8 mouse cellular contexts compared by ENCODE assay signal in the genomic region with DNA sequence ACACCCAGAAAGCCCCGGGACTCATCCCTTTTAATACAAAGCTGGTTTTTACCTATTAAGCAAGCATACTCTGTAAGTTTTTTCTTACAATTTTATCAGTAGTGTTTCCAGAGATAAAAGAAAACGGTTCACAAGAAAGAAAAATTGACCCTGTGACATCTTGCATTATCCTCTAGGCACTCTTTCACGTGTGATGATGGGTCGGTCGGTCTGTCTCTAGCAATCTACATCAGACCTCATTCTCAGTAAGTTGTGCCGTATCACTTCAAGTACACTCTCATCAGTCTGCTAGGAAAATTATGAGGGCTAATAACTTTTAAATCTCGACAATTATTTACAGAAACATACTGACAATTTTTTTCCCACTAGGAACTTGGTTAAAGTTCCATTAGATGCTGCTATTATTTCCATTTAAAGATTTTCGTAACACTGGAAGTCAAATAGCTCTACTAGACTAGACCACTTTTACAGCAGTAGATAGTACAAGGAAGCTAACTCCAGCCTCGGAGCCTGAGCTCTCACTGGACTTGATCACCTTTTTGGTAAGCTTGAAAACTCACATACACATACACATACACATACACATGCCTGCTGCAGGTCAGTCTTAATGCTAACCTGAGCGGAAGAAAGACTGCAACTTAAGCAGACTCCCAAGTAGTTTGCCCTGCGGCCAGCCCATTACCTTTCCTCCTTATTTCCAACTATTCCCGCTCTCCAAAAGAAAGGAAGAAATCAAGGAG. TPM values are rescaled to one million over a fixed set of nuclear protein-coding genes. Genes with fewer than 3 reads are reported as not detected.
DNase-seq lines count a peak whose midpoint lies in the region; ATAC-seq lines count a peak whose summit lies in the region.

No protein-coding gene starts in this region.

- H3K9ac ChIP-seq in heart, embryonic 11.5 days (ENCODE audit: low read depth, low read length): peak overlapping the region; percentile 93
- H3K9ac ChIP-seq in heart, embryonic 16.5 days (ENCODE audit: low read length): peak overlapping the region; percentile 98
- peak overlapping the region; percentile 97 for H3K9ac ChIP-seq in liver, embryonic 12.5 days
- H3K9ac ChIP-seq in stomach, embryonic 14.5 days (replicated peaks; ENCODE audit: low read depth, low read length): peak overlapping the region; percentile 88

- H3K36me3 ChIP-seq in heart, embryonic 11.5 days (ENCODE audit: control insufficient read depth, insufficient read depth, low read length): peaks cover 7% of the 10 kb centered on the region; the same call in 1 of the 2 replicates
- H3K36me3 ChIP-seq in heart, embryonic 16.5 days (ENCODE audit: control insufficient read depth, insufficient read depth): peaks cover 10% of the 10 kb centered on the region
- H3K36me3 ChIP-seq in liver, embryonic 12.5 days: peaks cover 13% of the 10 kb centered on the region
- peaks cover 15% of the 10 kb centered on the region; the same call in 1 of the 2 replicates for H3K36me3 ChIP-seq in stomach, embryonic 14.5 days (ENCODE audit: control insufficient read depth, insufficient read depth, low read length)

- H3K4me2 ChIP-seq in heart, embryonic 11.5 days: peak overlapping the region; percentile 70
- H3K4me2 ChIP-seq in heart, embryonic 16.5 days (ENCODE audit: low read depth, low read length): peak overlapping the region; percentile 70
- peak overlapping the region; percentile 96 for H3K4me2 ChIP-seq in liver, embryonic 12.5 days
- peak overlapping the region; percentile 76 for H3K4me2 ChIP-seq in stomach, embryonic 14.5 days (replicated peaks; ENCODE audit: low read depth, low read length)

- 13% methylated on average over 12 of the region's 12 CpGs for WGBS in heart, embryonic 11.5 days (ENCODE audit: insufficient replicate concordance)
- 10% methylated on average over 12 of the region's 12 CpGs for WGBS in heart, embryonic 16.5 days
- 7% methylated on average over 12 of the region's 12 CpGs for WGBS in liver, embryonic 12.5 days (ENCODE audit: insufficient replicate concordance)
- WGBS in stomach, embryonic 14.5 days: 10% methylated on average over 12 of the region's 12 CpGs

- H3K27me3 ChIP-seq in heart, embryonic 11.5 days (ENCODE audit: control insufficient read depth, insufficient read depth, low read length): no peaks in the 10 kb centered on the region
- H3K27me3 ChIP-seq in heart, embryonic 16.5 days (ENCODE audit: control insufficient read depth, insufficient read depth, low read length): no peaks in the 10 kb centered on the region
- H3K27me3 ChIP-seq in liver, embryonic 12.5 days (replicated peaks): no peaks in the 10 kb centered on the region
- no peaks in the 10 kb centered on the region for H3K27me3 ChIP-seq in stomach, embryonic 14.5 days (ENCODE audit: control insufficient read depth, insufficient read depth, low read length)

- H3K9me3 ChIP-seq in heart, embryonic 11.5 days (replicated peaks; ENCODE audit: control insufficient read depth, low read length): no peaks in the 10 kb centered on the region
- no peaks in the 10 kb centered on the region for H3K9me3 ChIP-seq in heart, embryonic 16.5 days (replicated peaks; ENCODE audit: control insufficient read depth, low read length)
- H3K9me3 ChIP-seq in liver, embryonic 12.5 days (replicated peaks): no peaks in the 10 kb centered on the region
- H3K9me3 ChIP-seq in stomach, embryonic 14.5 days (ENCODE audit: control insufficient read depth, low read depth, low read length): no peaks in the 10 kb centered on the region

- no peak for DNase-seq in heart, adult 9 months (ENCODE audit: low spot score in 2 of 2)
- DNase-seq in adipocyte (ENCODE audit: low spot score): peak; percentile 20
- DNase-seq in left cerebral cortex, postnatal 4 days: no peak

- H3K27ac ChIP-seq in heart, embryonic 11.5 days (ENCODE audit: low read depth, low read length): peak overlapping the region; percentile 73; the same call in 1 of the 2 replicates
- 0 out of 2 replicates have a peak overlapping the region, but pooled peaks have one; percentile 1 for H3K27ac ChIP-seq in heart, embryonic 16.5 days (ENCODE audit: low read length)
- peak overlapping the region; percentile 86 for H3K27ac ChIP-seq in liver, embryonic 12.5 days
- H3K27ac ChIP-seq in stomach, embryonic 14.5 days (ENCODE audit: low read length): peak overlapping the region; percentile 78; the same call in 1 of the 2 replicates

- ATAC-seq in heart, embryonic 11.5 days (replicated peaks; ENCODE audit: insufficient number of reproducible peaks, low FRiP score, low TSS enrichment): 0 out of 2 replicates have a peak, but pooled peaks have one; percentile 3
- no peak for ATAC-seq in heart, embryonic 16.5 days (replicated peaks; ENCODE audit: extremely low read depth, insufficient read depth, low FRiP score)
- 0 out of 2 replicates have a peak, but pooled peaks have one; percentile 48 for ATAC-seq in liver, embryonic 12.5 days
- no peak for ATAC-seq in stomach, embryonic 14.5 days (ENCODE audit: insufficient number of reproducible peaks, insufficient read depth, low FRiP score, low read depth)
- ATAC-seq in granulocyte monocyte progenitor cell, adult 5-6 weeks (replicated peaks; ENCODE audit: poor library complexity, severe bottlenecking): no peak

- intact Hi-C loops in left cerebral cortex, postnatal 4 days (cut with DNase I): no loop called here

- peaks cover 11% of the 10 kb centered on the region for H3K4me1 ChIP-seq in heart, embryonic 11.5 days (ENCODE audit: control insufficient read depth, insufficient read depth, low read length)
- peaks cover 14% of the 10 kb centered on the region for H3K4me1 ChIP-seq in heart, embryonic 16.5 days (ENCODE audit: control insufficient read depth, insufficient read depth, low read length)
- peaks cover 23% of the 10 kb centered on the region for H3K4me1 ChIP-seq in liver, embryonic 12.5 days
- peaks cover 15% of the 10 kb centered on the region for H3K4me1 ChIP-seq in stomach, embryonic 14.5 days (ENCODE audit: control insufficient read depth, insufficient read depth, low read length)

- peak overlapping the region; percentile 87 for H3K4me3 ChIP-seq in heart, embryonic 11.5 days (ENCODE audit: low read depth, low read length)
- peak overlapping the region; percentile 96 for H3K4me3 ChIP-seq in heart, embryonic 16.5 days (ENCODE audit: low read length)
- peak overlapping the region; percentile 97 for H3K4me3 ChIP-seq in liver, embryonic 12.5 days
- peak overlapping the region; percentile 92 for H3K4me3 ChIP-seq in stomach, embryonic 14.5 days (ENCODE audit: low read depth, low read length)

RNA-seq across cellular contexts. Expression of gene Tex10, which starts 1.0 kb away (rescaled TPM):
- 51.6 and 52.8 TPM in 2 replicates for polyA plus RNA-seq in heart, embryonic 11.5 days (2014; fragmentation: Nextera tagmentation; extraction: Ambion mirVana)
- 29.4 and 32.3 TPM in 2 replicates for polyA plus RNA-seq in heart, embryonic 16.5 days (2015; fragmentation: Nextera tagmentation; extraction: Ambion mirVana)
- 36.7 and 36.8 TPM in 2 replicates for polyA plus RNA-seq in liver, embryonic 12.5 days (2016; fragmentation: Nextera tagmentation; extraction: Ambion mirVana)
- polyA plus RNA-seq in stomach, embryonic 14.5 days (2014; fragmentation: Nextera tagmentation; extraction: Ambion mirVana): 75.5 and 80.5 TPM in 2 replicates
- total RNA-seq in granulocyte monocyte progenitor cell, adult 5-6 weeks (2014; fragmentation: Nextera tagmentation): 45.3 and 55.8 TPM in 2 replicates
- 40.6 and 54.1 TPM in 2 replicates for total RNA-seq in granulocyte monocyte progenitor cell, adult 5-6 weeks (2017)
- total RNA-seq in left cerebral cortex, postnatal 4 days (2021): 10 to 100 TPM; 30.6 to 35.7 TPM

Comparison
In these comparisons a context has a peak if more than half of its experiments do, and no peak if none do; other contexts are left out.
1. ATAC-seq: peak in heart, embryonic 11.5 days (single experiment) and liver, embryonic 12.5 days (single experiment); none in heart, embryonic 16.5 days (single experiment), stomach, embryonic 14.5 days (single experiment) and granulocyte monocyte progenitor cell, adult 5-6 weeks (single experiment).
2. H3K27ac ChIP-seq: peak in every context shown above with its lines; median percentile 86 in liver, embryonic 12.5 days; 78 in stomach, embryonic 14.5 days; 73 in heart, embryonic 11.5 days; 1 in heart, embryonic 16.5 days.
3. Peak in every context shown above with its lines, with median percentiles within 50 percentile points of each other: H3K4me2 ChIP-seq, H3K4me3 ChIP-seq and H3K9ac ChIP-seq.